Mouse (Mus musculus) heart, embryonic 16.5 days (tissue): Measurements from ENCODE around the gene Gm11639. TPM values are rescaled to one million over a fixed set of nuclear protein-coding genes. Genes with fewer than 3 reads are reported as not detected.
"Not testable (repeated sequence)": the region's sequence is repeated elsewhere in the genome, so short reads cannot be mapped to it uniquely, and the experiment has no call there.

Experiments
- ATAC-seq: fragments of 200-750 bp; cut with Nextera tagmentation; replicated peaks from 2 replicates; pipeline ENCODE4 v1.8.0; 2017; ENCODE audit warnings: moderate number of reproducible peaks; ENCODE audit not compliant: insufficient read depth, low FRiP score; ENCODE audit errors: extremely low read depth
- H3K27ac ChIP-seq: fragments of 300-500 bp; sonication (generic); 2 replicates; pipeline ENCODE4 v1.5.1; 2014; ENCODE audit warnings: mild to moderate bottlenecking, low read length, control low read depth, moderate library complexity
- H3K27me3 ChIP-seq: fragments of 300-500 bp; sonication (generic); 2 replicates; pipeline ENCODE4 v1.6.1; 2014; ENCODE audit warnings: low read length, mixed read lengths; ENCODE audit not compliant: control insufficient read depth, insufficient read depth
- H3K36me3 ChIP-seq: fragments of 300-500 bp; sonication (generic); 2 replicates; pipeline ENCODE4 v1.6.1; 2014; ENCODE audit not compliant: control insufficient read depth, insufficient read depth
- H3K4me1 ChIP-seq: fragments of 300-500 bp; sonication (generic); 2 replicates; pipeline ENCODE4 v1.6.1; 2014; ENCODE audit warnings: low read length, mixed read lengths; ENCODE audit not compliant: control insufficient read depth, insufficient read depth
- H3K4me2 ChIP-seq: fragments of 300-500 bp; sonication (generic); 2 replicates; pipeline ENCODE4 v1.6.1; 2014; ENCODE audit warnings: low read depth, mild to moderate bottlenecking, control low read depth, low read length
- H3K4me3 ChIP-seq: fragments of 300-500 bp; sonication (generic); 2 replicates; pipeline ENCODE4 v1.5.1; 2014; ENCODE audit warnings: mild to moderate bottlenecking, control low read depth, low read length
- H3K9ac ChIP-seq: fragments of 300-500 bp; sonication (generic); 2 replicates; pipeline ENCODE4 v1.6.1; 2014; ENCODE audit warnings: low read length, control low read depth
- H3K9me3 ChIP-seq: fragments of 300-500 bp; sonication (generic); replicated peaks from 2 replicates; pipeline ENCODE4 v1.6.1; 2016; ENCODE audit warnings: low read length; ENCODE audit not compliant: control insufficient read depth
- WGBS: fragments of 180-500 bp; shearing (Covaris S2); extraction: QIAGEN DNeasy Blood & Tissue Kit; methylation state at CpG from one replicate; pipeline ENCODE4 v1.1.7; 2014; 5-methylcytosine and 5-hydroxymethylcytosine counted together
- polyA plus RNA-seq: library from polyadenylated mRNA; unstranded; fragments of >200 nt; fragmentation: Nextera tagmentation; extraction: Ambion mirVana; gene quantifications from 2 replicates; pipeline ENCODE4 v1.2.1, GENCODE M21; 2015

Gm11639 gene
- polyA plus RNA-seq, 1 experiment from 2014 or later = not detected

- H3K4me1 ChIP-seq, H3K9ac ChIP-seq, ATAC-seq, H3K9me3 ChIP-seq, H3K4me3 ChIP-seq, H3K27ac ChIP-seq, H3K4me2 ChIP-seq, H3K27me3 ChIP-seq: not testable (repeated sequence)
- peaks cover 42% of the 10 kb centered on the region for H3K36me3 ChIP-seq
- WGBS = 96% methylated on average over 7 of the region's 8 CpGs
These were observed 455.0 kb downstream of the Gm11639 start for GRCm38 (mm10) chr11:105140512-105140911.

- H3K9me3 ChIP-seq = no peaks in the 10 kb centered on the region
- no peak overlapping the region for H3K27ac ChIP-seq
- no peak for ATAC-seq
- no peak overlapping the region for H3K4me2 ChIP-seq
- H3K4me3 ChIP-seq = no peak overlapping the region
- no peak overlapping the region for H3K9ac ChIP-seq
- H3K4me1 ChIP-seq = no peaks in the 10 kb centered on the region
- peaks cover 40% of the 10 kb centered on the region for H3K36me3 ChIP-seq
- 92% methylated on average over 5 of the region's 5 CpGs for WGBS
- H3K27me3 ChIP-seq = no peaks in the 10 kb centered on the region
These were observed 455.6 kb downstream of the Gm11639 start for GRCm38 (mm10) chr11:105141115-105141514.

GRCm38 (mm10) chr11:105143564-105143963, 458.1 kb downstream of the Gm11639 start:
- no peak overlapping the region for H3K9ac ChIP-seq
- ATAC-seq = no peak
- no peaks in the 10 kb centered on the region for H3K9me3 ChIP-seq
- no peak overlapping the region for H3K4me3 ChIP-seq
- H3K4me2 ChIP-seq = no peak overlapping the region
- H3K4me1 ChIP-seq = no peaks in the 10 kb centered on the region
- no peaks in the 10 kb centered on the region for H3K27me3 ChIP-seq
- no peak overlapping the region for H3K27ac ChIP-seq
- H3K36me3 ChIP-seq = peaks cover 19% of the 10 kb centered on the region

GRCm38 (mm10) chr11:105144084-105144483, 458.6 kb downstream of the Gm11639 start:
- 71% methylated on average over 3 of the region's 3 CpGs for WGBS

GRCm38 (mm10) chr11:105144508-105145210, 459.2 kb downstream of the Gm11639 start:
- H3K4me1 ChIP-seq = no peaks in the 10 kb centered on the region
- ATAC-seq = no peak
- WGBS = 75% methylated on average over 11 of the region's 11 CpGs
- H3K9me3 ChIP-seq = no peaks in the 10 kb centered on the region
- no peak overlapping the region for H3K4me3 ChIP-seq
- H3K27ac ChIP-seq = no peak overlapping the region
- no peaks in the 10 kb centered on the region for H3K27me3 ChIP-seq
- no peak overlapping the region for H3K9ac ChIP-seq
- peaks cover 16% of the 10 kb centered on the region for H3K36me3 ChIP-seq
- H3K4me2 ChIP-seq = no peak overlapping the region

More at GRCm38 (mm10) chr11:105144084-105144483, 458.6 kb downstream of the Gm11639 start:
- Histone ChIP-seq H3K9me3 (no peaks in the 10 kb centered on the region), H3K27me3 (no peaks in the 10 kb centered on the region), H3K9ac (no peak overlapping the region), H3K4me3 (no peak overlapping the region), H3K4me2 (no peak overlapping the region), H3K36me3 (peaks cover 18% of the 10 kb centered on the region), H3K4me1 (no peaks in the 10 kb centered on the region), H3K27ac (no peak overlapping the region)
- no peak for ATAC-seq

GRCm38 (mm10) chr11:105145211-105145610, 459.7 kb downstream of the Gm11639 start:
- H3K27me3 ChIP-seq = no peaks in the 10 kb centered on the region
- no peak overlapping the region for H3K4me3 ChIP-seq
- H3K9ac ChIP-seq = no peak overlapping the region
- H3K36me3 ChIP-seq = peaks cover 11% of the 10 kb centered on the region
- no peak overlapping the region for H3K27ac ChIP-seq
- H3K9me3 ChIP-seq = no peaks in the 10 kb centered on the region
- WGBS = 71% methylated on average over 10 of the region's 10 CpGs
- H3K4me1 ChIP-seq = no peaks in the 10 kb centered on the region
- no peak overlapping the region for H3K4me2 ChIP-seq
- no peak for ATAC-seq

- Histone ChIP-seq H3K4me3 (no peak within 1 kb of the TSS), H3K4me1 (no peaks in the 10 kb centered on the region), H3K27me3 (no peaks in the 10 kb centered on the region), H3K27ac (no peak within 1 kb of the TSS), H3K9me3 (no peaks in the 10 kb centered on the region), H3K4me2 (no peak within 1 kb of the TSS), H3K36me3 (no peaks in the 10 kb centered on the region), H3K9ac (no peak within 1 kb of the TSS)
- 64% methylated on average over 3 of the region's 3 CpGs for WGBS
- ATAC-seq = no peak
These were observed 461.1 kb downstream of the Gm11639 start, which contains the start of gene Gm10842 for GRCm38 (mm10) chr11:105146593-105146992. Gm10842 (plus strand) TSS chr11:105146893.

- Histone ChIP-seq H3K36me3 (no peaks in the 10 kb centered on the region), H3K27ac (no peak overlapping the region), H3K9me3 (no peaks in the 10 kb centered on the region), H3K27me3 (no peaks in the 10 kb centered on the region), H3K4me3 (no peak overlapping the region), H3K9ac (no peak overlapping the region), H3K4me2 (no peak overlapping the region), H3K4me1 (peaks cover 14% of the 10 kb centered on the region)
- ATAC-seq = no peak
- 48% methylated on average over 3 of the region's 3 CpGs for WGBS
These were observed 463.8 kb downstream of the Gm11639 start for GRCm38 (mm10) chr11:105149353-105149752.

- no peak overlapping the region for H3K4me3 ChIP-seq
- H3K9me3 ChIP-seq = no peaks in the 10 kb centered on the region
- H3K4me2 ChIP-seq = no peak overlapping the region
- H3K27ac ChIP-seq = no peak overlapping the region
- ATAC-seq = no peak
- H3K27me3 ChIP-seq = no peaks in the 10 kb centered on the region
- 87% methylated on average over 1 of the region's 1 CpGs for WGBS
- H3K9ac ChIP-seq = no peak overlapping the region
- peaks cover 14% of the 10 kb centered on the region for H3K4me1 ChIP-seq
- no peaks in the 10 kb centered on the region for H3K36me3 ChIP-seq
These were observed 464.3 kb downstream of the Gm11639 start for GRCm38 (mm10) chr11:105149766-105150165.
